Mouse (Mus musculus) liver, adult (tissue): ENCODE data around the gene Gtpbp3.

Experiments
- GATA4 ChIP-seq: IDR thresholded peaks from 2 replicates; pipeline ENCODE4 v1.6.1; 2014; ENCODE audit warnings: mild to moderate bottlenecking, low read length; ENCODE audit not compliant: insufficient replicate concordance

Gene Gtpbp3

GRCm38 (mm10) chr8:71487691-71488445 lies at the start of gene Gtpbp3:
Gene Gtpbp3 (plus strand): TSS chr8:71488103.
- no peak for TF ChIP-seq GATA4

GRCm38 (mm10) chr8:71441404-71441803 lies 46.5 kb upstream of the Gtpbp3 start:
- no peak for TF ChIP-seq GATA4

GRCm38 (mm10) chr8:71445096-71445495 lies 42.8 kb upstream of the Gtpbp3 start:
- TF ChIP-seq GATA4 = no peak

- no peak for TF ChIP-seq GATA4
Measured at GRCm38 (mm10) chr8:71451337-71451736, 36.6 kb upstream of the Gtpbp3 start.

GRCm38 (mm10) chr8:71451777-71452176 lies 36.1 kb upstream of the Gtpbp3 start:
- no peak for TF ChIP-seq GATA4

GRCm38 (mm10) chr8:71452669-71453068 lies 35.2 kb upstream of the Gtpbp3 start:
- TF ChIP-seq GATA4 = no peak

- TF ChIP-seq GATA4 = no peak
Measured at GRCm38 (mm10) chr8:71454668-71455067, 33.2 kb upstream of the Gtpbp3 start.

- TF ChIP-seq GATA4 = no peak
Measured at GRCm38 (mm10) chr8:71456906-71457305, 31.0 kb upstream of the Gtpbp3 start.

- no peak for TF ChIP-seq GATA4
Measured at GRCm38 (mm10) chr8:71457659-71458270, 30.1 kb upstream of the Gtpbp3 start.

GRCm38 (mm10) chr8:71460716-71461115 lies 27.2 kb upstream of the Gtpbp3 start:
- no peak for TF ChIP-seq GATA4

- no peak for TF ChIP-seq GATA4
Measured at GRCm38 (mm10) chr8:71461152-71461840, 26.6 kb upstream of the Gtpbp3 start.

- TF ChIP-seq GATA4 = no peak
Measured at GRCm38 (mm10) chr8:71462191-71462590, 25.7 kb upstream of the Gtpbp3 start.

- TF ChIP-seq GATA4 = no peak
Measured at GRCm38 (mm10) chr8:71462786-71463185, 25.1 kb upstream of the Gtpbp3 start.

- peak; percentile 88; the same call in 1 of the 2 replicates for TF ChIP-seq GATA4
Measured at GRCm38 (mm10) chr8:71463188-71464033, 24.5 kb upstream of the Gtpbp3 start, which contains the start of gene Abhd8. Gene Abhd8 (minus strand): TSS chr8:71463655.
